ENCODE assay signal across 8 mouse cellular contexts in genomic region chr6:17280939-17281756, GRCm38 (mm10). TPM values are rescaled to one million over a fixed set of nuclear protein-coding genes. Genes with fewer than 3 reads are reported as not detected.
DNase-seq lines count a peak whose midpoint lies in the region; ATAC-seq lines count a peak whose summit lies in the region.

Gene Cav2 (plus strand): TSS chr6:17281185.

- DNase-seq in adrenal gland, postnatal 14 days = peak; percentile 93
- DNase-seq in embryo, embryonic 9.5 days (ENCODE audit: extremely low spot score) = peak; percentile 65
- peak; percentile 83 for DNase-seq in gonadal fat pad, adult 2 months (ENCODE audit: low read depth)
- peak; percentile 61 to 72 for DNase-seq in left cerebral cortex, postnatal 36 days (ENCODE audit: low spot score in 2 of 2)
- DNase-seq in mesoderm, embryonic 11.5 days (ENCODE audit: low read depth, low spot score) = peak; percentile 37
- peak; percentile 42 for DNase-seq in right cerebral cortex, postnatal 14 days
- DNase-seq in c-Kit-positive CD71-positive TER-119-positive erythroid progenitor cells, embryonic 14.5 days (ENCODE audit: low spot score) = no peak

- H3K27ac ChIP-seq in intestine, embryonic 16.5 days (ENCODE audit: low read length) = peak within 1 kb of the TSS; percentile 67

- WGBS in intestine, embryonic 16.5 days = 1% methylated on average over 40 of the region's 40 CpGs

- no peaks in the 10 kb centered on the region for H3K9me3 ChIP-seq in intestine, embryonic 16.5 days (ENCODE audit: control insufficient read depth, low read length)

- no peaks in the 10 kb centered on the region for H3K36me3 ChIP-seq in intestine, embryonic 16.5 days (ENCODE audit: control insufficient read depth, insufficient read depth, low read length)

- intact Hi-C loops in left cerebral cortex, postnatal 36 days (cut with DNase I) = loop anchor here (10.0 kb wide), 1 partner anchor 106 kb away; no protein-coding TSS in a partner anchor

- no peaks in the 10 kb centered on the region for H3K27me3 ChIP-seq in intestine, embryonic 16.5 days (replicated peaks; ENCODE audit: control insufficient read depth, insufficient read depth, low read length)

- H3K4me2 ChIP-seq in intestine, embryonic 16.5 days (ENCODE audit: low read depth, low read length) = peak within 1 kb of the TSS; percentile 93

- peaks cover 11% of the 10 kb centered on the region; the same call in 1 of the 2 replicates for H3K4me1 ChIP-seq in intestine, embryonic 16.5 days (ENCODE audit: control insufficient read depth, insufficient read depth, low read length)

- H3K9ac ChIP-seq in intestine, embryonic 16.5 days (ENCODE audit: low read depth, low read length) = peak within 1 kb of the TSS; percentile 72

- peak within 1 kb of the TSS; percentile 62 for H3K4me3 ChIP-seq in intestine, embryonic 16.5 days (ENCODE audit: low read length)

- ATAC-seq in intestine, embryonic 16.5 days = peak; percentile 96

RNA-seq across cellular contexts. Expression of gene Cav2, which starts in this region (rescaled TPM):
- total RNA-seq in adrenal gland, postnatal 14 days (2021) = 55.3 and 61.5 TPM in 2 replicates
- 197 and 421 TPM in 2 replicates for polyA plus RNA-seq in gonadal fat pad, adult 2 months (2012; rRNA removed)
- 21.0 and 22.5 TPM in 2 replicates for polyA plus RNA-seq in intestine, embryonic 16.5 days (2015; fragmentation: Nextera tagmentation; extraction: Ambion mirVana)
- total RNA-seq in left cerebral cortex, postnatal 36 days (2021) = 10 to 100 TPM; 32.9 to 33.3 TPM
